Mouse (Mus musculus): ENCODE results near the gene Rab1a.

Rab1a gene

GRCm38 (mm10) chr11:20242366-20243056 lies 41.3 kb downstream of the Rab1a start:
- in situ Hi-C loops (cut with MboI; ENCODE audit: low pct_unique_long_range_greater_than_20kb in 1 of 2, low sequenced_read_pairs in 2 of 2, unreplicated experiment in 1 of 2), result loop anchor here (10.0 to 25.0 kb wide), 2 partner anchors 108 to 405 kb away; no protein-coding TSS in a partner anchor

DNA sequence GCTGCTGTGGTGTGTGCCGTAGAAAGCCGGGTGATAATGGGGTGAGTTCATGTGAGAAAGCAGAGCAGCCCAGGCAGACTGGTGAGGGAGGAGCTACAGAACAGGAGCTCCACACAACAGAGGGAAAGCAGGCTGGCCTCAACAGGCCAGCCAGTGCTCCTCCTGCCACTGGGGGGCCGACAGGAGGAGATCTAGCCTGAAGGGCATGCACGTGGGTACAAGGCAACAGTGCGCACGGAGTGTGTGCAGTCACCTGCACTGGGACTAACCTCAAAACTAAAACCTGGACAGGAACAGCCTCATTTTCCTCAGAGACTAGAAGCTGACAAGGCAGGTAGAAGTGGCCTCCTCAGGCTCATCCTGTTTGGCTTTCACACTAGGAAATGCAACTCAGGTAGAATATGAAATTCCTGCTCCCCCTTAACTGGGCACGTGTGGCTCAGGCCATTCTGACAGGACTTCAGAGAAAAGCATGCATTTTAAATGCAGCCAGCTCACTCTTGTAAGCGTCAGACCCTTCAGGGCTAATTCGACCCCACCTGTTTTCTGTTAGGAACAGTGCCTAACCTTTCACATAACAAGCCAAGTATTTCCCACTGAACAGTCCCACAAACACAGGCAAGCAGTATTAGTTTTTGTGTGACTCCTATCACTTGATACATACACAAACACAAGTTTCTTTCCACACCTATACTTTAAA lies 42.1 kb downstream of the Rab1a start:
- in situ Hi-C loops (cut with MboI; ENCODE audit: low pct_unique_long_range_greater_than_20kb in 1 of 2, low sequenced_read_pairs in 2 of 2, unreplicated experiment in 1 of 2), result loop anchor here (10.0 to 25.0 kb wide), 2 partner anchors 109 to 406 kb away; no protein-coding TSS in a partner anchor

DNA sequence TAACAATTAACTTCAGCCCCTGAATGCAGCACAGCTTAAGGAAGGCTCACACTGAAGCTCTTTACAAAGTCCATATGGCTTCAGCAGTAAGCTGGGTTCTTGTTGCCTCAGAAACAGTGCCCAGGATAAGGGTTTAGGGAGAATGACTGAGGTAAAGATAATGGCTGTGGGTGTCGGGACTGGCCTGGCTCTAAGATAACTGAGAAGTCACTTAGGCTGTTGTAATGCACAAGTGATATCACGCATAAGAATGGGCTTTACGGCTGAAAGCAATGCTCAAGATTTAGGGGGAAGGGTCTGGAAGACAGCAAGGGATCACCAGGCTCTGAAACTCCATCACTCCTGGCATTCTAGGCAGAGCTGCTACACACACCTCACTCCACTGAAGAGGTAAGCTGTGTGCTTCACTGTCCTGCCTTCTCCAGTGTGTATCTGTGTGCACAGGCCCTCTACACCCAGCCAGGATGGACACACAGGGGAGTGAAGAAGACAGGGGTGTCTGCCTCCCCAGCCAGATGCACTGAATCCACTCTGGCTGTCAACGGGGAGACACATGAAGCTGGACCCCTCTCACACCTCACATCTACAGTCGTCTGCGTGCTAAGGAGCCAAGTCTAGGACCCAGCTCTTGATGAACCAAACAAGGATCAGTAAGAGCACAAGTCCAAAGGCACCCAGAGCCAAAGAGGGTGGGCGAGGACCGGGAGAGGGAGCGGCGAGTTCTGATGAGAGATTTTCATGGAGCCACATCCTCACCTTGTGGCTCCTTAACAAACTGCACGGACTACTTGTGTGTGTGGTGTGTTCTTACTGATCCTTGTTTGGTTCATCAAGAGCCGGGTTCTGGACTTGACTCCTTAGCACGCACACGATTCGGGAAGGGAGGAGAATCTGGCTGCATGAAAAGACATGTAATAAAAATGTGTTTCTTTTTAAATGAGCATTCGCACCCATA lies 43.4 kb downstream of the Rab1a start:
- in situ Hi-C loops (cut with MboI; ENCODE audit: low pct_unique_long_range_greater_than_20kb in 1 of 2, low sequenced_read_pairs in 2 of 2, unreplicated experiment in 1 of 2), result loop anchor here (10.0 to 25.0 kb wide), 2 partner anchors 110 to 407 kb away; no protein-coding TSS in a partner anchor

GRCm38 (mm10) chr11:20245316-20245715 lies 44.1 kb downstream of the Rab1a start:
- in situ Hi-C loops (cut with MboI; ENCODE audit: low pct_unique_long_range_greater_than_20kb in 1 of 2, low sequenced_read_pairs in 2 of 2, unreplicated experiment in 1 of 2), result loop anchor here (10.0 to 25.0 kb wide), 2 partner anchors 111 to 408 kb away; no protein-coding TSS in a partner anchor

DNA sequence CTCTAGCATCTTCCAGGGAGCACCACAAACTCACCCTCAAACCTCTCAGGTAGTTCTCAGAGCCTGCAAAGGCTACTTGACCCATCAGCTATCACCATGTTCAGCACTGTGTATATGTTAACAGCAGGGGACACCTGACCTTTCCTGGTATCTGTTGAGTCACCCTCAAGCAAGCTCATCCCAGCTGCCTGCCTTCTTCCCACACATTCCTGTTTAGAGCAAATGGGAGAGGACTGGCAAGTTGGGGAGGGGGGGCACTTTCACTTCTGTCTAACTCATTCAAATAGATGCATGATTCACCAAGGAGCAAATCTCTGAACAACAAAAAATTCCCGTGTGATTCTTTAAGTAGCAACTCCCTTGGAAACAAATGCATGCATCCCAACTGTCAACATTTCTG lies 45.4 kb downstream of the Rab1a start:
- in situ Hi-C loops (cut with MboI; ENCODE audit: low pct_unique_long_range_greater_than_20kb in 1 of 2, low sequenced_read_pairs in 2 of 2, unreplicated experiment in 1 of 2), result loop anchor here (10.0 to 25.0 kb wide), 2 partner anchors 112 to 409 kb away; no protein-coding TSS in a partner anchor

DNA sequence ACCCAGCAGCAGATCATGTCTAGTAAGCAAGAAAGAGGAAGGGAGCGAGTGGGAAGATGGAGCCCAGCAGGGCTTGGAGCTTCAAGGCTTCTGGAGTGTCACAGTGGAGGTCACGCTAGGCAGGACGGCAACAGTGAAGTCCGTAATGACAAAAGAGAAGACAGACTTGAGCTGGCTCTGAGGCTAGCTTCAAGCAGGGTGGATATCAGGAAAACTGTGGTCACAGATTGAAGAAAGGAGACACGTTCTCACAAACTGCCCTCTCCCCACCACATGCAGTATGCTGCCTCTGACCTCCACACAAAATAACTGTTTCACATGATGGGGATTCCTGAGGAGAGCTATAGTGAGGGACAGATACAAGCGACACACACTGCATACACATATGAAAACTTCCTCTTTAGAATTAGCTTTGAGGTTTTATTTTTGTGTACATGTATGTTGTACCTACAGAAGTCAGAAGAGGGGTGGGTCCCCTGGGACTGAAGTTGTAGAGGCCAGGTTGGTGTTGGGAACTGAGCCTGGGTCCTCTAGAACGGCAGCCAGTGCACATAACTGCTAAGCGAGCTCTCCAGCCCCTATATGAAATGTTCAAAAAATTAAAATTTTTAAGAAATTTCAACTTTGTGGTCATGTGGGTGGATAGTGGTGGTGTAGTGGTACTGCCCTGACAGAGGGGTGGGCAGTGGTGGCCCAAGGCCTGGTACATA lies 46.1 kb downstream of the Rab1a start:
- in situ Hi-C loops (cut with MboI; ENCODE audit: low pct_unique_long_range_greater_than_20kb in 1 of 2, low sequenced_read_pairs in 2 of 2, unreplicated experiment in 1 of 2), result loop anchor here (10.0 to 25.0 kb wide), 2 partner anchors 112 to 410 kb away; no protein-coding TSS in a partner anchor

GRCm38 (mm10) chr11:20248277-20248676 lies 47.0 kb downstream of the Rab1a start:
- in situ Hi-C loops (cut with MboI; ENCODE audit: low pct_unique_long_range_greater_than_20kb in 1 of 2, low sequenced_read_pairs in 2 of 2, unreplicated experiment in 1 of 2), result loop anchor here (10.0 to 25.0 kb wide), 2 partner anchors 113 to 411 kb away; no protein-coding TSS in a partner anchor

DNA sequence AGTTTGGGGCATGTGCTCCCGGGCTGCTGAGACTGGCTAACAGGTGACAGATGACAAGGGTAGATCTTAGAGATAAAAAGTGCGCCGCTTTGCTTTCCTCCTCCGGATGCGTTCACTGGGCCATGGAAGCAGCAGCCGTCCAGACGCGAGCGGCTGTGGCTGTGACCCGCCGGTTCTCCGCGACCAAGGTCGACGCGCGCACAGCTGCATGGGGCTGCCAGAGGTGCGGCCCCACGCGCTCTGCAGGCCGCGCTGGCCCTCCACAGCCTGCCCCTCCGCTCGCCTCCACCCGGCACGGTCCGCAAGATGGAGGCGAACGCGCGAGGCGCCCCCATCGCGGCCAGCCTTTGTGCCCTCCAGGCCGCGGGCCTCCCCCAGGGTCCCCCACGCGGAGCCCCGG lies 47.6 kb downstream of the Rab1a start:
- in situ Hi-C loops (cut with MboI; ENCODE audit: low pct_unique_long_range_greater_than_20kb in 1 of 2, low sequenced_read_pairs in 2 of 2, unreplicated experiment in 1 of 2), result loop anchor here (10.0 to 25.0 kb wide), 2 partner anchors 114 to 412 kb away; no protein-coding TSS in a partner anchor

DNA sequence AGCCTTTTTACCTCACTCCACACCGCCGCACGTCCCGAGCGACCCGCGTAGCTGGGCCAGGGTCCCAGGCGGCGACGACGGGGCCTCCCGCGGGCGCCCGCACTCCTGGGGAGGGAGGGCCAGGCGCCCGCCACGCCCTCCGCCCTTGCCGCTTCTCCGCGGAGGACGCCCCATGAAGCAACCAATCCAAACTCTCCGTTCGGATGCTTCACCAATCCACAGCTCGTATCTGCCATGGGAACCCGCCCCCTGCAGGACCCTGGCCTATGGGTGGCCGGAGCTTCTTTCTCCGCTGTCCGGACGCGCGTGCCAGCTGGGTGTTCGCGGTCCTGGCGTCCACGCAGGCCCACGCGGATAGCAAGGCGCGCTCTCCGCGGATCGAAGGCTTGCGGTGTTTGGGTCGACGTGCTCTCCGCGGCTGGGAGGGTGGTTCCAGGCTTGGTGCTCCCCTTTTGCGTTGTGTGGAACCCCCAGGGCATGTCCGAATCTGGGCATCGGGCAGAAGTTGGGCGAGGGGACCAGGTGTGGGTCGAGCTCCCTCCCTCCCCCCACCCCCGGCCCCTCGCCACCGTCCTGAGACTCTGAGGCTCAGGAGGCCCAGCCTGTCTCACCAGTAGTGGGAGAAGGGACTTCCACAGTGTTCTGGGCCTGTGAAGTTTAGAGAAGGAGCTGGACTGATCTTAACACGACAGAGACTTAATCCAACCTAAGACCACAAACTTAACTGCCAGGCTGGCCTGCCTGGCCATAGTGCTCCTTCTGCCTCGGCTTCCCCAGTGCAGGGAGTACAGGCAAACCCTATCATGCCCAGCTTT lies 48.3 kb downstream of the Rab1a start, which contains the start of gene Cep68:
Cep68 (minus strand) TSS at position 134 of the 815 bp plus-strand sequence.
- in situ Hi-C loops (cut with MboI; ENCODE audit: low pct_unique_long_range_greater_than_20kb in 1 of 2, low sequenced_read_pairs in 2 of 2, unreplicated experiment in 1 of 2), result loop anchor here (10.0 to 25.0 kb wide), 4 partner anchors 115 to 663 kb away; no protein-coding TSS in a partner anchor

DNA sequence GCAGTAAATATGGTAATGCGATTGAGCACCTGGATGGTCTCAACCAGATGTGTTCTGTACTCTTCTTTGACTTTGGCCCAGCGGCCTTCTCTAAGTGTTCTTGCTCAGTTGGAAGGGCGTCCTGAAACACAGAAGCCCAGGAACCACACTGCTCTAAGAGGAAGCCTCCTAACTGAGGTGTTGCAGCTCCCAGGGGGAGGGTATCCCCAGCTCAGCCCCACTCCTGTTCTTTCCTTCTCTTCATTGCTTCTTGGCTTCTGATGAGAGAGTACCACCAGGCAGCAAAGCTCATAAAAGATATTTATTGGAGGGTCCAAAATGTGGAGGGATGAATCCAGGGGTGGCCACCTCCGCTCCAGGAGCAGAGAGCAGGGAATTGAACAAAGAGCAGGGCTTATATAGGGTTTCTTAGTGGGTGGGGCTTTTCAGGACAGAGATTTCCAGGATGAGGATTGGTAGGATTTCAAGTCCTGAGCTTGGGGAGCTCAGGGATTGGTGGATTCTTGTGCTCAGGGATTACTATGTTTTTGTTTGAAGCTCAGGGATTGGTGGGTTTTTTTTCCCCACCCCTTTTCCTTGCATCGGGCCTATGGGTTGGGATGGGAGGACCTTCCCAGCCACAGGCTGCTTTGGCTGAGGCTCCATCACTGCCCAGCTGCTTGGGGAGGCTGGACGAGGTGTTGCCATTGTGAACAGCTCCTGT lies 49.4 kb downstream of the Rab1a start:
- in situ Hi-C loops (cut with MboI; ENCODE audit: low pct_unique_long_range_greater_than_20kb in 1 of 2, low sequenced_read_pairs in 2 of 2, unreplicated experiment in 1 of 2), result loop anchor here in 1 of 2 experiments (25.0 kb wide), 2 partner anchors 412 to 662 kb away; no protein-coding TSS in a partner anchor

DNA sequence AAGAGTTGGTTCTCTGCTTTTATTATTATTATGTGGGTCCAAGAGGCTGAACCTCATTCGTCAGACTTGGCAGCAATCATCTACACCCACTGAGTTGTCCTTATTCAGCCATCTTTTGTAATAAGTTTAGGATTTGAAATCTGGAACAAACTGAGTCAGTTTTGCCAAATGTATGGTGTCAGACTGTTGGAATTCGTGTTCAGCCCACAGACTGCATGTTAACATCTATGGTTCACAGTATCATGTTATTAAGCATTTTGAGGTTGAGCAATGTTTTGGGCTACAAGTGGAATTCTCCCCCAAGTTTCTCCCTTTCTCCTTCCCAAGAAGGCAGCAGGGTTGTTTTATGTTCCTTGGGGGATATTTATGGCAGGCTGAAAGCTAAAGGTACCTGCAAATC lies 51.9 kb downstream of the Rab1a start:
- in situ Hi-C loops (cut with MboI; ENCODE audit: low pct_unique_long_range_greater_than_20kb in 1 of 2, low sequenced_read_pairs in 2 of 2, unreplicated experiment in 1 of 2), result loop anchor here in 1 of 2 experiments (25.0 kb wide), 2 partner anchors 409 to 659 kb away; no protein-coding TSS in a partner anchor

GRCm38 (mm10) chr11:20254791-20255190 lies 53.6 kb downstream of the Rab1a start:
- in situ Hi-C loops (cut with MboI; ENCODE audit: low pct_unique_long_range_greater_than_20kb in 1 of 2, low sequenced_read_pairs in 2 of 2, unreplicated experiment in 1 of 2), result loop anchor here in 1 of 2 experiments (25.0 kb wide), 2 partner anchors 408 to 658 kb away; no protein-coding TSS in a partner anchor

DNA sequence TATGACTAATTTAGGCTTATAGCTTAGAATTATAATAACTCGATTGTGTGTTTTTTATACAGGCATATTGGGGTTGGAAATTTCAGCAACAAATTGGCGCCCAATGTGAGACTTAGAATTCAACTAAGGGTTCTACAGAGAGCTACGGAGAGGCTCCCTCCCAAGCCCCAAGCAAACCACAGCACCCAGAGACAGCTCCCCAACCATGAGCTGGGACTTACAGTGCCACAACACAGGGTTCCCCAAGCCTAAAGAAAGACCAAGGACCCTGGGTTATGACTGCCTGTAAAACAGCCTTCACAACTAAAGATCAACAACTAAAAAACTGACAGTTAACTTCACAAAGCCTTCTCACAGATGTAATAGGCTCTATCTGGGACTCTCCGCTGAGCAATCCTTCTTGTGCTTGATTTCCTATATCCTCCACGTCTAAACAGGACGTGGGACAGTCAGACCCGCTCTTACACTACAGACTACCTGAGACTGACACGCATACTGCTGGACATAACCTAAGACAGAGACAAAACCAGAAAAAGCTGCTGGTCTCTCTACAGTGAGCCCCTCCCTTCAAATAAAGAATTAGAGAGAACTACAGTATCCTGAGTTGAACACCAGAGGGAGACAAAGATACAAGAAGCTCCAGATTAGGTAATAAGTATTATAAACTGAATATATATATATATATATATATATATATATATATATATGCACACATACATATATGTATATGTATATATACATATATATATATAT lies 61.6 kb downstream of the Rab1a start:
- in situ Hi-C loops (cut with MboI; ENCODE audit: low pct_unique_long_range_greater_than_20kb in 1 of 2, low sequenced_read_pairs in 2 of 2, unreplicated experiment in 1 of 2), result loop anchor here (10.0 to 25.0 kb wide), 3 partner anchors 142 to 649 kb away; no protein-coding TSS in a partner anchor

DNA sequence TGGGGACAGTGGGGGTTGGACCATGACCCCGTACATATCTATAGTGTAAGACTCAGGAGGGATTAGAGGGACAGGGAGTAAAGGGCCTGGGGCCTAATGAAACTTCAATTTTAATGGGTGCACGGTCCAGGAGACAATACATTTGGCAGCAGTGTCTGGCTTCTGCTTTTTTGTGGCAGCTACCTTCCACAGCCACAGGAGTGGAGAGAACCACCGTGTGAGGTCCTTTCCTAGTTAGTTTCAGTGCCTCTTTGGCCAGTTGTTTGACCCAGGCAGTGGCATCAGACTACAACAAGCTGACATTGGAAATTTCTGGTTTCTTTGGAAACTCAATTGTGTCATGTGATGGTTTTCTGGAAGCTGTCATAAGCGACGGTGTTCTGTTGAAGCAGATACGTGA lies 68.7 kb downstream of the Rab1a start:
- in situ Hi-C loops (cut with MboI; ENCODE audit: low pct_unique_long_range_greater_than_20kb in 1 of 2, low sequenced_read_pairs in 2 of 2, unreplicated experiment in 1 of 2), result loop anchor here (10.0 to 25.0 kb wide), 3 partner anchors 135 to 642 kb away; no protein-coding TSS in a partner anchor

- in situ Hi-C loops (cut with MboI; ENCODE audit: low pct_unique_long_range_greater_than_20kb in 1 of 2, low sequenced_read_pairs in 2 of 2, unreplicated experiment in 1 of 2), result loop anchor here in 1 of 2 experiments (25.0 kb wide), 1 partner anchor 386 kb away; no protein-coding TSS in a partner anchor
Measured at GRCm38 (mm10) chr11:20275974-20276373, 74.7 kb downstream of the Rab1a start.

All from mouse embryonic stem cell (cell line).